Mouse (Mus musculus): Measurements from ENCODE around the gene Nxpe5. TPM values are rescaled to one million over a fixed set of nuclear protein-coding genes. Genes with fewer than 3 reads are reported as not detected.

The Nxpe5 gene
- polyA plus RNA-seq, 1 experiment from 2014 or later: not detected

DNA sequence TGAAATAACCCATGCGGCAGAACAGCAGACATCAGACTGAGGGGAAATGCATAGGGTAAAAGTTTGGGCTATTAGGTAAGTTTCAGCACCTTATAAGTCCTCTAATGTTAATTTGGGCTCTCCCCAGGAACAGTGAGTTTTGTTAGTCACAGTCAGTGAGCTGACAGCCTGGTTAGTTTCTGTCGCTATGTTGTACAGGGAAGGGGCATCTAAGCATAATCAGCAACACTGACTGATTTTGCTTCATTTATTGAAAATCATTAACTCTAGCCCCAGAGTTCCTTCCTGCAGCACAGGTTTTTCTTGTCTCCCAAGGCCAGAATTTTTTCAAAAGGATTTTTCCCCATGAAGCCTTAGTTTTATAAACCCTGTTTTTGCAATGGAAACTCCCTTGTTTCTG lies 8.1 kb downstream of the Nxpe5 start:
- H3K36me3 ChIP-seq (replicated peaks; ENCODE audit: control insufficient read depth, insufficient read depth): no peaks in the 10 kb centered on the region
- H3K9me3 ChIP-seq (ENCODE audit: control insufficient read depth, low read length): no peaks in the 10 kb centered on the region
- H3K4me2 ChIP-seq (replicated peaks): no peak overlapping the region
- no peak overlapping the region for H3K9ac ChIP-seq
- H3K27me3 ChIP-seq (ENCODE audit: control insufficient read depth, insufficient read depth, low read length): no peaks in the 10 kb centered on the region
- DNase-seq (ENCODE audit: low spot score) (no peak), ATAC-seq (ENCODE audit: low FRiP score) (no peak)
- H3K27ac ChIP-seq: no peak overlapping the region
- 81% methylated on average over 2 of the region's 2 CpGs for WGBS
- H3K4me1 ChIP-seq (replicated peaks; ENCODE audit: control insufficient read depth, insufficient read depth, low read length): no peaks in the 10 kb centered on the region
- no peak overlapping the region for H3K4me3 ChIP-seq (replicated peaks; ENCODE audit: low read length)

DNA sequence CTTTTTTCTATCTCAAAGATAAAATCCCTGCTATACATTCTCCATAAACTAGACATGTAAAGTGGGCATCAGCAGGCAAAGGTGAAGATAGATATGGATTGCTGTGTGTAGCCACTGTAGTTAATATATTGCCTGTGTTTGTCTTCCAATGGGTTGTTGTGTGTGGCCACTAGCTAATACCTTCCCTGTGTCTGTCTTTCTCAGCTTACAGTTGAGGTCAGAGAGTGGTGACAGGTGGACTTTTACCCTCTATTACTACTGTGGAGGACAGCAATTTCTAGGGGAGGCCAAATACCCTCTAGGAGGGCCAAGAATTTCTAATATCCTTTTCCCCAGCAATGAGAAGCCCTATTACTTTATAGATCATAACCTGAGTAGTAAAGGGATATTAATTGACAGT lies 8.5 kb downstream of the Nxpe5 start:
- no peak overlapping the region for H3K4me3 ChIP-seq (replicated peaks; ENCODE audit: low read length)
- H3K27ac ChIP-seq: no peak overlapping the region
- no peaks in the 10 kb centered on the region for H3K27me3 ChIP-seq (ENCODE audit: control insufficient read depth, insufficient read depth, low read length)
- no peak overlapping the region for H3K9ac ChIP-seq
- no peaks in the 10 kb centered on the region for H3K36me3 ChIP-seq (replicated peaks; ENCODE audit: control insufficient read depth, insufficient read depth)
- ATAC-seq (ENCODE audit: low FRiP score) (no peak), DNase-seq (ENCODE audit: low spot score) (no peak)
- no peaks in the 10 kb centered on the region for H3K9me3 ChIP-seq (ENCODE audit: control insufficient read depth, low read length)
- no peak overlapping the region for H3K4me2 ChIP-seq (replicated peaks)
- H3K4me1 ChIP-seq (replicated peaks; ENCODE audit: control insufficient read depth, insufficient read depth, low read length): no peaks in the 10 kb centered on the region

DNA sequence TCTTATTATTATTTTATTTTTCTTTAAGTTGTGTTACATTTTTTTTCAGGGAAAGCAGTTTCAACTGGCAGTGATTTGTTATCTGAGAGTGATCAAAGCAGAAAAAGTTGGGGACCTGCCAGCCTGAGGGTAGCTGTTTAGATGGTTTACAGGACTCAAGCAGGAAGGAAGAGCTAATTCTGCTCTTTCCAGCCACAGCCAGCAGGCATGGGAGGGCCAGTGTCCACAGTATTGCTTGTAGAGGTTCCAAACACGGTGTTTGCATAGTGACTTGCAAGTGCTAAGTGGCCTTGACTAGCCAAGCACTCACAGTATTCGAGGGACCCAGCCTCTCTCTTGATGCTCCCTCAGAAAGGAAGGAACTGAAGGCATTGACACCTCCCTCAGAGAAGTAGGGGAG lies 15.8 kb downstream of the Nxpe5 start:
- DNase-seq (ENCODE audit: low spot score) (no peak), ATAC-seq (ENCODE audit: low FRiP score) (no peak)
- H3K9me3 ChIP-seq (ENCODE audit: control insufficient read depth, low read length): no peaks in the 10 kb centered on the region
- no peak overlapping the region for H3K4me3 ChIP-seq (replicated peaks; ENCODE audit: low read length)
- H3K27ac ChIP-seq: no peak overlapping the region
- H3K36me3 ChIP-seq (replicated peaks; ENCODE audit: control insufficient read depth, insufficient read depth): no peaks in the 10 kb centered on the region
- no peak overlapping the region for H3K9ac ChIP-seq
- no peaks in the 10 kb centered on the region for H3K27me3 ChIP-seq (ENCODE audit: control insufficient read depth, insufficient read depth, low read length)
- no peaks in the 10 kb centered on the region for H3K4me1 ChIP-seq (replicated peaks; ENCODE audit: control insufficient read depth, insufficient read depth, low read length)
- 43% methylated on average over 2 of the region's 2 CpGs for WGBS
- no peak overlapping the region for H3K4me2 ChIP-seq (replicated peaks)

DNA sequence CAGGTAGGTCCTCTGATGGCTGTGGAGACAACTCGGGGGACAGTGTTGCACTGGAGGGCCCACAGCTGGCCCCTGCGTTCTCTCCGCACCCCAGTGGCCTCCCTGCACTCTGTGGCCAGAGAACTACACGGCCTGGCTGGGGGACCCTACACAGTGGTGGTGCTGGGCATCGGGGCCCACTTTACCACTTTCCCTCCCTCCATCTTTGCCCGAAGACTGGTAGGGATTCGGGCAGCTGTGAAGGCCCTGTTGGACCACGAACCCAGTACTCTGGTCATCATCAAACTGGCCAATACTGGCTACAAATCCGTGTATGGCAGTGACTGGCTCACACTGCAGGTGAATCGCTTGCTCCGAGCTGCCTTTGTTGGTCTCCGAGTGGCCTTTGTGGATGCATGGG lies 25.4 kb downstream of the Nxpe5 start:
- Histone ChIP-seq H3K27me3 (ENCODE audit: control insufficient read depth, insufficient read depth, low read length) (no peaks in the 10 kb centered on the region), H3K9me3 (ENCODE audit: control insufficient read depth, low read length) (no peaks in the 10 kb centered on the region), H3K27ac (no peak overlapping the region), H3K36me3 (replicated peaks; ENCODE audit: control insufficient read depth, insufficient read depth) (no peaks in the 10 kb centered on the region), H3K4me1 (replicated peaks; ENCODE audit: control insufficient read depth, insufficient read depth, low read length) (peaks cover 6% of the 10 kb centered on the region), H3K9ac (no peak overlapping the region), H3K4me3 (replicated peaks; ENCODE audit: low read length) (no peak overlapping the region), H3K4me2 (replicated peaks) (no peak overlapping the region)
- ATAC-seq (ENCODE audit: low FRiP score): no peak
- WGBS: 83% methylated on average over 12 of the region's 12 CpGs
- DNase-seq (ENCODE audit: low spot score): no peak

DNA sequence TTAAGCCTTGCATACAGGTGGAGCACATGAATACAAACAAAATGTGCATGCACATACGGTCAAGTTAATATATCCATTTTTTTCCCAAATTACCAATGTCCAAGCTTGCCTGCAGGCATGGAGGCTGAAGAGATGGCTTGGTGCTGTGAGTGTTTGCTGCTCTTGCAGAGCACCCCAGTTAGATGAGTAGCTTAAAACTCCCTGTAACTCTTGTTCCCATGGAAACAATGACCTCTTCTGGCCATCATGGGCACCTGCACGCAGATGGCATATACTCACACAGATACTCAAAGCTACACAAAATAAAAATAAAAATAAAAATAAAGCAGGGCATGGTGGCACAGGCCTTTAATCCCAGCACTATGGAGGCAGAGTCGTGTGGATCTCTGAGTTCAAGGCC lies 27.4 kb downstream of the Nxpe5 start:
- Histone ChIP-seq H3K36me3 (replicated peaks; ENCODE audit: control insufficient read depth, insufficient read depth) (peaks cover 4% of the 10 kb centered on the region), H3K9me3 (ENCODE audit: control insufficient read depth, low read length) (no peaks in the 10 kb centered on the region), H3K27me3 (ENCODE audit: control insufficient read depth, insufficient read depth, low read length) (no peaks in the 10 kb centered on the region), H3K4me3 (replicated peaks; ENCODE audit: low read length) (no peak overlapping the region), H3K4me1 (replicated peaks; ENCODE audit: control insufficient read depth, insufficient read depth, low read length) (peaks cover 13% of the 10 kb centered on the region), H3K9ac (no peak overlapping the region), H3K4me2 (replicated peaks) (no peak overlapping the region), H3K27ac (no peak overlapping the region)
- DNase-seq (ENCODE audit: low spot score) (no peak), ATAC-seq (ENCODE audit: low FRiP score) (no peak)
- 96% methylated on average over 3 of the region's 3 CpGs for WGBS

DNA sequence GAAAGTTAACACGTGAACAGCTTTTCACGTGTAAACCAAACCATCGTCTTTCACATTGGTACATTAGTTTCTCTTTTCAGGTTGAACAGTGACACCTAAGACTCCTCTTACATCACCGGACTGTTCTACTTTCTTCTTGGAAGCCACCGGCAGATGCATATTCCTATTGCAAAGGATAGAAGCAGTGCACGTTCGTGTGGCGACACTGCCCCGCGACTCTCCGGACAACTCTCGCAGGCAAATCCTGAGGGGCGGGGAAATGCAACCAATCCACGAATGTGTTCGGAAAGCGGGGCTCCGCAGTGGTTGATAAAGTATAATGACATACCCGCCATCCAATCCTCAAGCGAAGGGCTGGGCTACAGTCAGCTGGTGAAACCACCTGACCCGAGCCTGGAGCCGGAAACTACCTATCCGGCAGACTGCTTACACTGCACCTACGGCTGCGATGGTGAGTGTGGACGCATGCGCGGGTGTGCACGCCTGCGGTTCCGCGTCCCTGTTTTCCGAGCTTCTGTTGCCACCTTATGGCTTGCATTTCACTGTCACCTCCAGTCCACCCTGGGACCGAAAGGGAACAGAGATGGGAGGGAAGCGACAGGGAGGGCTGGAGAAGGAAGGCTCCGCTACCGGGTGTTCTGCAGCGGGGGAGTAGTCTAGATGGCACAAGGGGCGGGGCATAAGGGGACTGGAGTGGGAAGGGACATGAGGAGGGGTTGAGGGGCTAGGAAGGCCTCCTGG lies 29.8 kb downstream of the Nxpe5 start, which contains the start of gene Lamtor4:
TSS of gene Lamtor4 (plus strand) at position 130 of the 741 bp plus-strand sequence.
- Histone ChIP-seq H3K27me3 (ENCODE audit: control insufficient read depth, insufficient read depth, low read length) (no peaks in the 10 kb centered on the region), H3K27ac (peak within 1 kb of the TSS; percentile 80), H3K4me2 (replicated peaks) (peak within 1 kb of the TSS; percentile 65), H3K4me1 (replicated peaks; ENCODE audit: control insufficient read depth, insufficient read depth, low read length) (peaks cover 13% of the 10 kb centered on the region), H3K4me3 (replicated peaks; ENCODE audit: low read length) (peak within 1 kb of the TSS; percentile 55), H3K9ac (peak within 1 kb of the TSS; percentile 68), H3K36me3 (replicated peaks; ENCODE audit: control insufficient read depth, insufficient read depth) (peaks cover 29% of the 10 kb centered on the region), H3K9me3 (ENCODE audit: control insufficient read depth, low read length) (no peaks in the 10 kb centered on the region)
- ATAC-seq (ENCODE audit: low FRiP score): peak; percentile 100
- under 1% methylated on average over 38 of the region's 38 CpGs for WGBS
- DNase-seq (ENCODE audit: low spot score): peak; percentile 93

DNA sequence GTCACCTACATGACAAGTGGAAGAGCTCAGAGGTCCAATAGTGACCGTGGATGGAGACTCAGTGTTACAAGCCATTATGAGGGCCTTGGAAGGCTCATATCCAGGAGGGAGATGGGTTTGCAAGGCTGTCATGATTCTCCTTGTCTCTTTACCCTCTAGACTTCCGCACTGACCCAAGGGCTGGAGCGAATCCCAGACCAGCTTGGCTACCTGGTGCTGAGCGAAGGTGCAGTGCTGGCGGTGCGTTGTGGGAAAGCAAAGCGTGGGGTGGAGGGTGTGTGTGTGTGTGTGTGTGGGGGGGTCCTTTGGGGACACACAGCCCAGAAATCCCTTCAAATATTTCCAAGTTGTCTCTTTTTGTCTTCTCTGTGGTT lies 30.4 kb downstream of the Nxpe5 start:
- ATAC-seq (ENCODE audit: low FRiP score) (peak; percentile 1; the same call in 1 of the 2 replicates), DNase-seq (ENCODE audit: low spot score) (no peak)
- peak overlapping the region; percentile 80 for H3K27ac ChIP-seq
- peaks cover 34% of the 10 kb centered on the region for H3K36me3 ChIP-seq (replicated peaks; ENCODE audit: control insufficient read depth, insufficient read depth)
- peak overlapping the region; percentile 67 for H3K9ac ChIP-seq
- no peaks in the 10 kb centered on the region for H3K9me3 ChIP-seq (ENCODE audit: control insufficient read depth, low read length)
- no peaks in the 10 kb centered on the region for H3K27me3 ChIP-seq (ENCODE audit: control insufficient read depth, insufficient read depth, low read length)
- H3K4me2 ChIP-seq (replicated peaks): peak overlapping the region; percentile 65
- whole genome bisulfite sequencing: 15% methylated on average over 7 of the region's 7 CpGs
- H3K4me1 ChIP-seq (replicated peaks; ENCODE audit: control insufficient read depth, insufficient read depth, low read length): peaks cover 13% of the 10 kb centered on the region
- H3K4me3 ChIP-seq (replicated peaks; ENCODE audit: low read length): peak overlapping the region; percentile 55

DNA sequence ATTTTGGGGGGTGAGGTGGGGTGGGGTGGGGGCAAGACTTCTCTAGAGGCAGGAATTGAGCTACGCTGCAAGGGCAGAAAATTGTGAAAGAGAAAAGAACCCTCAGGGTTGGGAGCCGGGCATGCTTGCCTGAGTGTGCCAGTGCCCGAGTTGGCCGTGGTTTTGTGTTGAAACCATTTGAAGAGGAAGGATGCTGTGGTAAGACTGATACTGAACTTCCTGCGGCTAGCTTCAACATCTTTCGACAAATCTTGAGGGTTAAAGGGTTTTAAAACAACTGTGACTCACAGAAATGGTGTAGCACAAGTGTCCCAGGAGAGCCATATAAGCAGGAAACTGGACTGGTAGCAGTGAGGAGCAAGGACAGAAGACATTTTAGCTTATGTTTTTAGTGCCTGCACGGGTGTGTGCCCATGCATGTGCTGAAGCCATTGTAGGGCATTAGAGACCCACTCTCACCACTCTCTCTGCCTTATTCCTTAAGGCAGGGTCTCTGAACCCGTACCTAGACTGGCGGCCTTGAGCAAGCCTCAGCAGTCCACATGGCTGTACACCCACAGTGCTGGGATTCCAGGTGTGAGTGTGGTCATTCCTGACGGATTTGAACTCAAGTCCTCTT lies 31.4 kb downstream of the Nxpe5 start:
- Histone ChIP-seq H3K4me3 (replicated peaks; ENCODE audit: low read length) (no peak overlapping the region), H3K27ac (no peak overlapping the region), H3K36me3 (replicated peaks; ENCODE audit: control insufficient read depth, insufficient read depth) (peaks cover 44% of the 10 kb centered on the region), H3K9ac (no peak overlapping the region), H3K4me1 (replicated peaks; ENCODE audit: control insufficient read depth, insufficient read depth, low read length) (peaks cover 13% of the 10 kb centered on the region), H3K4me2 (replicated peaks) (no peak overlapping the region), H3K9me3 (ENCODE audit: control insufficient read depth, low read length) (no peaks in the 10 kb centered on the region), H3K27me3 (ENCODE audit: control insufficient read depth, insufficient read depth, low read length) (no peaks in the 10 kb centered on the region)
- no peak for DNase-seq (ENCODE audit: low spot score)
- 93% methylated on average over 10 of the region's 10 CpGs for WGBS
- ATAC-seq (ENCODE audit: low FRiP score): no peak

DNA sequence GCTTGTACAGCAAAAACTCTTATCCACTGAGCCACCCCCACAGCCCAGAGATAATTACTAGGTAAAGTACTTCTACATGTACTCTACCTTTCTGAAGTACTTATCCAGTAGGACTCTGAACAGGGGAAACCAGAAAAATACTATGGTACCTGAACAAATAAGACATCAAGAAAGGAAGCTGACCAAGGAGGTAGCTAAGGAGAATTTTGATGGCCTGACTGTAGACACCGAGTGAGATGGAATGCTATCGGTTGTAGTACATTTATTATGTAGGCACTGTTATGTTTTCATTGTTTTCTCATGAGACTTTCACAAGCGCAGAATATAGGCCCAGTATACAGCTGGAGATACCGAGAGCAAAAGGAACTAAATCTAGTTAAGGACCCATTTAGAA lies 31.9 kb downstream of the Nxpe5 start:
- H3K4me3 ChIP-seq (replicated peaks; ENCODE audit: low read length): no peak overlapping the region
- H3K4me2 ChIP-seq (replicated peaks): no peak overlapping the region
- ATAC-seq (ENCODE audit: low FRiP score) (no peak), DNase-seq (ENCODE audit: low spot score) (no peak)
- H3K9me3 ChIP-seq (ENCODE audit: control insufficient read depth, low read length): no peaks in the 10 kb centered on the region
- 94% methylated on average over 4 of the region's 4 CpGs for WGBS
- H3K27ac ChIP-seq: no peak overlapping the region
- H3K9ac ChIP-seq: no peak overlapping the region
- H3K4me1 ChIP-seq (replicated peaks; ENCODE audit: control insufficient read depth, insufficient read depth, low read length): peaks cover 18% of the 10 kb centered on the region
- H3K36me3 ChIP-seq (replicated peaks; ENCODE audit: control insufficient read depth, insufficient read depth): peaks cover 46% of the 10 kb centered on the region
- H3K27me3 ChIP-seq (ENCODE audit: control insufficient read depth, insufficient read depth, low read length): no peaks in the 10 kb centered on the region
